Mouse (Mus musculus) effector memory CD4-positive, alpha-beta T cell, adult 7 months (primary cell): ENCODE measurements around the gene Gm10563. TPM values are rescaled to one million over a fixed set of nuclear protein-coding genes. Genes with fewer than 3 reads are reported as not detected.

Experiments
- polyA plus RNA-seq: library from polyadenylated mRNA; unstranded; fragments of 100-300 nt; shearing (Covaris generic); gene quantifications from one replicate; pipeline ENCODE4 v1.2.1, GENCODE M21; 2017

Gm10563 gene
- polyA plus RNA-seq, result not detected

GRCm38 (mm10) chr4:155645308-155645707 is at the start of gene Gm10563:
Gene Gm10563 (minus strand): TSS chr4:155645408.

GRCm38 (mm10) chr4:155694111-155694481 is 48.9 kb upstream of the Gm10563 start, which contains the start of gene Fndc10:
Gene Fndc10 (plus strand): TSS chr4:155694342.

GRCm38 (mm10) chr4:155668689-155669597 is 23.7 kb upstream of the Gm10563 start, which contains the start of gene Mib2:
Gene Mib2 (minus strand): TSS chr4:155669198.

GRCm38 (mm10) chr4:155653086-155653450 is 7.9 kb upstream of the Gm10563 start, which contains the start of gene Mmp23:
Gene Mmp23 (minus strand): TSS chr4:155653384.

GRCm38 (mm10) chr4:155624338-155625291 is 20.6 kb downstream of the Gm10563 start, which contains the start of gene Cdk11b:
Gene Cdk11b (plus strand): TSS chr4:155624854.

GRCm38 (mm10) chr4:155601091-155601996 is 43.9 kb downstream of the Gm10563 start, which contains the start of gene Slc35e2:
Gene Slc35e2 (plus strand): TSS chr4:155601416.

Other genes starting within 250 kb of the Gm10563 start
- gene Gabrd, start 247.3 kb downstream of the Gm10563 start, polyA plus RNA-seq, result 1.1 TPM
- gene Cfap74, start 236.2 kb downstream of the Gm10563 start, polyA plus RNA-seq, result 5.7 TPM
- not detected for gene Tmem52, start 176.3 kb downstream of the Gm10563 start, polyA plus RNA-seq
- gene Gnb1, start 154.0 kb downstream of the Gm10563 start, polyA plus RNA-seq, result 437 TPM
- gene Nadk, start 83.0 kb downstream of the Gm10563 start, polyA plus RNA-seq, result 110 TPM
- gene Slc35e2, start 44.0 kb downstream of the Gm10563 start, polyA plus RNA-seq, result 20.0 TPM
- gene Cdk11b, start 20.6 kb downstream of the Gm10563 start, polyA plus RNA-seq, result 314 TPM
- 0.74 TPM for gene Mmp23, start 8.0 kb upstream of the Gm10563 start, polyA plus RNA-seq
- gene Mib2, start 23.8 kb upstream of the Gm10563 start, polyA plus RNA-seq, result 45.8 TPM
- 10.8 TPM for gene Fndc10, start 48.9 kb upstream of the Gm10563 start, polyA plus RNA-seq
- 92.9 TPM for gene Ssu72, start 59.4 kb upstream of the Gm10563 start, polyA plus RNA-seq
- gene Tmem240, start 89.4 kb upstream of the Gm10563 start, polyA plus RNA-seq, result 0.35 TPM
- gene Atad3a, start 115.7 kb upstream of the Gm10563 start, polyA plus RNA-seq, result 65.7 TPM
- not detected for gene Vwa1, start 129.3 kb upstream of the Gm10563 start, polyA plus RNA-seq
- gene Tmem88b, start 140.5 kb upstream of the Gm10563 start, polyA plus RNA-seq, result not detected
- not detected for gene Ankrd65, start 145.0 kb upstream of the Gm10563 start, polyA plus RNA-seq
- gene Mrpl20, start 157.5 kb upstream of the Gm10563 start, polyA plus RNA-seq, result 72.5 TPM
- gene Ccnl2, start 167.1 kb upstream of the Gm10563 start, polyA plus RNA-seq, result 320 TPM
- 125 TPM for gene Aurkaip1, start 185.9 kb upstream of the Gm10563 start, polyA plus RNA-seq
- 4.6 TPM for gene Mxra8, start 194.3 kb upstream of the Gm10563 start, polyA plus RNA-seq
- gene Dvl1, start 202.0 kb upstream of the Gm10563 start, polyA plus RNA-seq, result 85.5 TPM
- gene Tas1r3, start 218.0 kb upstream of the Gm10563 start, polyA plus RNA-seq, result 0.56 TPM
- 6.9 TPM for gene Cptp, start 224.0 kb upstream of the Gm10563 start, polyA plus RNA-seq
- 63.2 TPM for gene Ints11, start 224.1 kb upstream of the Gm10563 start, polyA plus RNA-seq
- gene Pusl1, start 246.4 kb upstream of the Gm10563 start, polyA plus RNA-seq, result 26.4 TPM
- 38.1 TPM for gene Acap3, start 246.4 kb upstream of the Gm10563 start, polyA plus RNA-seq